Mouse (Mus musculus) heart, embryonic 14.5 days (tissue): ENCODE data around the gene Tfap2c. TPM values are rescaled to one million over a fixed set of nuclear protein-coding genes. Genes with fewer than 3 reads are reported as not detected.

Experiments
- ATAC-seq: fragments of 200-750 bp; cut with Nextera tagmentation; 2 replicates; pipeline ENCODE4 v1.8.0; 2017; ENCODE audit warnings: low read depth, moderate TSS enrichment; ENCODE audit not compliant: insufficient number of reproducible peaks, insufficient read depth, low FRiP score
- H3K27ac ChIP-seq, 2 experiments: fragments of 200-500 bp in 1 of 2; fragments of 300-500 bp in 1 of 2; sonication (generic) in 1 of 2; replicated peaks in 1 of 2; 2 replicates each; pipeline ENCODE4 v1.5.1; 2012 to 2014; ENCODE audit warnings: low read depth in 2 of 2, low read length in 2 of 2, control low read depth in 1 of 2, mild to moderate bottlenecking in 1 of 2, mixed read lengths in 1 of 2; ENCODE audit not compliant: control insufficient read depth in 1 of 2, insufficient read depth in 1 of 2
- H3K27me3 ChIP-seq: fragments of 300-500 bp; sonication (generic); 2 replicates; pipeline ENCODE4 v1.6.1; 2014; ENCODE audit warnings: mild to moderate bottlenecking, low read length, control low read depth; ENCODE audit not compliant: control insufficient read depth, insufficient read depth
- H3K36me3 ChIP-seq: fragments of 300-500 bp; sonication (generic); 2 replicates; pipeline ENCODE4 v1.6.1; 2014; ENCODE audit warnings: mild to moderate bottlenecking, control low read depth, low read length, mixed read lengths; ENCODE audit not compliant: control insufficient read depth, insufficient read depth
- H3K4me1 ChIP-seq, 2 experiments: fragments of 200-500 bp in 1 of 2; fragments of 300-500 bp in 1 of 2; sonication (generic) in 1 of 2; 2 replicates each; pipeline ENCODE4 v1.6.1; 2012 to 2014; ENCODE audit warnings: low read length in 2 of 2, control low read depth in 1 of 2, mixed read lengths in 1 of 2; ENCODE audit not compliant: control insufficient read depth in 2 of 2, insufficient read depth in 2 of 2
- H3K4me2 ChIP-seq: fragments of 300-500 bp; sonication (generic); 2 replicates; pipeline ENCODE4 v1.6.1; 2014; ENCODE audit warnings: mild to moderate bottlenecking, low read length
- H3K4me3 ChIP-seq, 2 experiments: fragments of 200-500 bp in 1 of 2; fragments of 300-500 bp in 1 of 2; sonication (generic) in 1 of 2; 2 replicates each; pipeline ENCODE4 v1.5.1; 2012 to 2014; ENCODE audit warnings: low read length in 2 of 2, mild to moderate bottlenecking in 2 of 2, control low read depth in 1 of 2, low read depth in 1 of 2, moderate library complexity in 1 of 2; ENCODE audit not compliant: control insufficient read depth in 1 of 2, insufficient read depth in 1 of 2
- H3K9ac ChIP-seq: fragments of 300-500 bp; sonication (generic); 2 replicates; pipeline ENCODE4 v1.6.1; 2014; ENCODE audit warnings: mild to moderate bottlenecking, low read length
- H3K9me3 ChIP-seq: fragments of 300-500 bp; sonication (generic); 2 replicates; pipeline ENCODE4 v1.6.1; 2016; ENCODE audit warnings: low read length, control low read depth; ENCODE audit not compliant: control insufficient read depth
- WGBS: fragments of 180-500 bp; shearing (Covaris S2); extraction: QIAGEN DNeasy Blood & Tissue Kit; methylation state at CpG from one replicate; pipeline ENCODE4 v1.1.7; 2014; 5-methylcytosine and 5-hydroxymethylcytosine counted together
- polyA plus RNA-seq: library from polyadenylated mRNA; unstranded; fragments of >200 nt; fragmentation: Nextera tagmentation; extraction: Ambion mirVana; gene quantifications from 2 replicates; pipeline ENCODE4 v1.2.1, GENCODE M21; 2014

Gene Tfap2c
- polyA plus RNA-seq, 1 experiment from 2014 or later, result not detected

GRCm38 (mm10) chr2:172552666-172553065, 3.3 kb downstream of the Tfap2c start:
- Histone ChIP-seq H3K9me3 (no peaks in the 10 kb centered on the region), H3K36me3 (no peaks in the 10 kb centered on the region), H3K4me3 (no peak overlapping the region), H3K4me1 (peaks cover 9 to 36% of the 10 kb centered on the region in 2 experiments; a peak in 3 of 4 replicates), H3K27ac (no peak overlapping the region), H3K27me3 (peaks cover 88% of the 10 kb centered on the region), H3K9ac (no peak overlapping the region), H3K4me2 (no peak overlapping the region)
- 4% methylated on average over 6 of the region's 6 CpGs for WGBS
- ATAC-seq, result no peak

- Histone ChIP-seq H3K4me1 (peaks cover 9 to 24% of the 10 kb centered on the region in 2 experiments; a peak in 3 of 4 replicates), H3K36me3 (no peaks in the 10 kb centered on the region), H3K9me3 (no peaks in the 10 kb centered on the region), H3K4me3 (no peak overlapping the region), H3K9ac (no peak overlapping the region), H3K27me3 (peaks cover 84% of the 10 kb centered on the region), H3K4me2 (no peak overlapping the region), H3K27ac (no peak overlapping the region)
- WGBS, result 79% methylated on average over 9 of the region's 9 CpGs
- no peak for ATAC-seq
Observed at GRCm38 (mm10) chr2:172554211-172554610, 4.8 kb downstream of the Tfap2c start.

- 55% methylated on average over 21 of the region's 21 CpGs for WGBS
- H3K27ac ChIP-seq, result no peak overlapping the region
- H3K4me1 ChIP-seq, result peaks cover 0 to 5% of the 10 kb centered on the region in 2 experiments; a peak in 2 of 4 replicates
- H3K36me3 ChIP-seq, result no peaks in the 10 kb centered on the region
- no peak overlapping the region for H3K4me2 ChIP-seq
- H3K4me3 ChIP-seq, result no peak overlapping the region
- no peak for ATAC-seq
- no peak overlapping the region for H3K9ac ChIP-seq
- H3K9me3 ChIP-seq, result no peaks in the 10 kb centered on the region
- H3K27me3 ChIP-seq, result peaks cover 57% of the 10 kb centered on the region
Observed at GRCm38 (mm10) chr2:172558674-172559468, 9.5 kb downstream of the Tfap2c start.

DNA sequence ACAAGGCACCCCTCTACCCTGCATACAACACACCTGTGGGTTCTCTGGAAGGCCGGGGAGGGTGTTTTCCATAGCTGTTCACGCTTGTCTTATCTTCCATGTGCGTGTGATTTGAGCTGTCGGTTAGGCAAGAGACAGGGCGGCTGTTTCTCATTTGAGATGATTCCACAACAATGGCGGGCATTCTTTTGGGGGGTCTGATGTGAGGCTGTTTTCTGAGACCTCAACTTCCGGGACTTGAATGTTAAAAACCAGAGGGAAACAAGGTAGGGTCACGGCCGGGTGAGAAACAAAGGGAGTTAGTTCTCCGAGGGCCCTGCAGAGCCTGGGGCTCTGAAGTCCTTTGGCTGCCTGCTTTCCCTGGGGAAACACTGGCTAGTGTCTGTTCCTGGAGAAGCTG, 11.6 kb downstream of the Tfap2c start:
- H3K4me2 ChIP-seq, result no peak overlapping the region
- H3K9me3 ChIP-seq, result no peaks in the 10 kb centered on the region
- peaks cover 40% of the 10 kb centered on the region for H3K27me3 ChIP-seq
- H3K4me1 ChIP-seq, result peaks cover 0 to 5% of the 10 kb centered on the region in 2 experiments; a peak in 2 of 4 replicates
- no peak overlapping the region for H3K4me3 ChIP-seq
- H3K27ac ChIP-seq, result no peak overlapping the region
- no peak overlapping the region for H3K9ac ChIP-seq
- 24% methylated on average over 10 of the region's 10 CpGs for WGBS
- no peaks in the 10 kb centered on the region for H3K36me3 ChIP-seq
- no peak for ATAC-seq

DNA sequence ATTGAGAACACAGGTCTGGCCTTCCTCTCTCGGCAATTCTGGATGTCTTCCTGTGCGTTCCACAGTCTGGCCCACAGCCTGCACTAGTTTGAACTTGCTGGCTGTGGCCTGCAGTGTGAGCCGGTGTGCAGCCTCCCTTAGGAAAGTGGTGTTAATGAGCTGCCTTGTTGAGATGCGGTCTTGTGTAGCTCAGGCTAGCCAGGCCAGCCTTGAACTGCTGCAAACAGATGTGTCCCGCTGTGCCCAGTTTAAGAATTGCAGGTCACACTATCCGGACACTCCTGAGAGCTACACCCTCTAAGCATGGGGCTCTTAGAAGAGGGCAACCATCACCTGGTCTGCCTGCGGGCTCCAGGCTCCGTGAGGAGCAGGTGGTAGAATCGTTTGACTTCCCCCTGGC, 18.4 kb downstream of the Tfap2c start:
- 76% methylated on average over 9 of the region's 9 CpGs for WGBS
- no peak for ATAC-seq

DNA sequence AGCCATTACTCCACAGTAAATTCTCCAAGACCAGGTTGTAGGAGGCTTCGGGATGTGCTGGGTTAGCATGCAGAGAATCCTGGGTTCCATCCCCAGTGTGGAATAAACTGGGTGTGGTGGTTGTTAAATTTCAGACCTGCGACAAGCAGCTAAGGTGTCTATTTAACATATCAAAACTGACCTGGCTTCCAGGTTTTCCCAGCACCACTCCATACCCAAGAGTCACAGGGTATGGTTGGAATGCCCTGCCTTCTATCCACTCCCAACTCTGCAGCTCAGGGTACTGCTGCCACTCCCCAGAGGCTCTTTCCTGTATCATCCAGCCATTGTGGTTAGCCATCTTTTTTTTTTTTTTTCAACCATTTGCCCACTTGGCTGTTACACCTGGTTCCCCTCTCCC, 19.1 kb downstream of the Tfap2c start:
- 74% methylated on average over 2 of the region's 2 CpGs for WGBS

More for the DNA sequence above, 18.4 kb downstream of the Tfap2c start:
- H3K9ac ChIP-seq, result no peak overlapping the region
- H3K4me3 ChIP-seq, result no peak overlapping the region
- H3K4me1 ChIP-seq, result no peaks in the 10 kb centered on the region
- no peaks in the 10 kb centered on the region for H3K36me3 ChIP-seq
- H3K9me3 ChIP-seq, result no peaks in the 10 kb centered on the region
- H3K27me3 ChIP-seq, result no peaks in the 10 kb centered on the region
- H3K4me2 ChIP-seq, result no peak overlapping the region
- no peak overlapping the region for H3K27ac ChIP-seq

DNA sequence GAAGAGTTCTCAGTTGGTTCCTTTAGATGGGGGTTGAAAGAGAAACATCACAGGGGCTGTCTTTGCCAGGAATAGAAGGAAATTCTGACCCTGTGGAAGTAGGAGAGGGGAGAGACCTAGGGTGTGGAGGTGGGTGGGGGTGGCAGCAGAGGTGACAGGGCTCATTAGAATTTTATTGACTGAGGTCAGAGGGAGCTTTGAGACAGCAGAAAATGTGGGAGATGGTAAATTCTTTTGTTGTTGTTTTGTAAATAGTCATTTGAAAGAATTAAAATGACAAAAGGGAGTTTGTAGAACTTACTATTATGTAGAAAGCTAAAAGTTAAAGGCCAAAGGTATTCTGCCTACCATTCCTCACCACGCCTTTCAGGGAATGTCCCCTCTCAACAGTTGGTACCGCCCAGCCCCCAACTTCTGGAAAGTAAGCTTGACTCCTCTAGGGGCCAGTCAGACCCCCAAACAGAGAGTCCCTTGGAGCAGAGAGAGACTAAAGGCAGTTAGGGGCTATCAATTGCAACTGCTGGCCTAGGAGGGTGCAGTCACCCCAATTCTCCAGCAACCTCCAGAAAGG, 27.9 kb downstream of the Tfap2c start:
- Histone ChIP-seq H3K27ac (no peak overlapping the region), H3K4me2 (no peak overlapping the region), H3K27me3 (no peaks in the 10 kb centered on the region), H3K4me1 (peaks cover 0 to 7% of the 10 kb centered on the region in 2 experiments; a peak in 3 of 4 replicates), H3K36me3 (no peaks in the 10 kb centered on the region), H3K9ac (no peak overlapping the region), H3K9me3 (no peaks in the 10 kb centered on the region), H3K4me3 (no peak overlapping the region)
- no peak for ATAC-seq
- 59% methylated on average over 2 of the region's 2 CpGs for WGBS

More for the DNA sequence above, 19.1 kb downstream of the Tfap2c start:
- H3K27me3 ChIP-seq, result no peaks in the 10 kb centered on the region
- ATAC-seq, result no peak
- no peak overlapping the region for H3K9ac ChIP-seq
- no peaks in the 10 kb centered on the region for H3K9me3 ChIP-seq
- no peak overlapping the region for H3K4me2 ChIP-seq
- H3K4me1 ChIP-seq, result no peaks in the 10 kb centered on the region
- no peaks in the 10 kb centered on the region for H3K36me3 ChIP-seq
- no peak overlapping the region for H3K27ac ChIP-seq
- no peak overlapping the region for H3K4me3 ChIP-seq
